Mouse (Mus musculus): Measurements from ENCODE around the gene Tns2.

DNA sequence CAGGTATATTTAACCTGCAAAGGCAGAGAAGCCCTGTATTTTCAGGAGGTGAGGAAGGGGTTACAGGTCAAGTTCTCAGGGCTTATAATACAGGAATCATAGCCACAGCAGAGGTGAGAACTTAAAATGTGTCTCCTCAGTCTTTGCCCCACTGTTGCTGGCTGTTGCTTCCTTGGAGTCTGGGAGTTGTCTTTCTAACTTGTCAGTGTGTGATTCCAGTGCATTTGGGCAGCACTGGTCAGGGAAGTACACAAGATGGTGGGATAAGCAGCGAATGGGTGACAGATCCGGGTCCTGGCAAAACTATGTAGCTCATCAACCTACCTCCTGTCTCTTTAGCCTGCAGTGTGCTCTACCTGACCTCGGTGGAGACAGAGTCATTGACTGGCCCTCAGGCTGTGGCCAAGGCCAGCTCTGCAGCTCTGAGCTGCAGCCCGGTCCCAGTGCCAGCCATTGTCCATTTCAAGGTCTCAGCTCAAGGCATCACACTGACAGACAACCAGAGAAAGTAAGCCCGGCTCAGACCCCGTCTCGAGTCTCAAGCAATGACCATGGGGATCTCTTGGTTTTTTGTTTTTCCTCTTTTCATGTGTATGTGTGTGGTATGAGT lies 14.5 kb downstream of the Tns2 start:
- no peak for TF ChIP-seq CTCF (IDR thresholded peaks at IDR 0.05; ENCODE audit: low read depth)
- TF ChIP-seq EP300 (optimal IDR thresholded peaks at IDR 0.05), result no peak
